Mouse (Mus musculus): Measurements from ENCODE around the gene Palm2. TPM values are rescaled to one million over a fixed set of nuclear protein-coding genes. Genes with fewer than 3 reads are reported as not detected.

Palm2 gene
- total RNA-seq, 1 experiment, result 1.8 TPM

- H3K27ac ChIP-seq (ENCODE audit: insufficient read depth, low read depth, low read length, poor library complexity, severe bottlenecking), result peak overlapping the region; percentile 82; the same call in 1 of the 2 replicates
- TF ChIP-seq ZC3H11A (IDR thresholded peaks at IDR 0.05; ENCODE audit: borderline replicate concordance, low read depth, low read length) (no peak), CHD2 (IDR thresholded peaks at IDR 0.05; ENCODE audit: low read depth, low read length) (0 out of 2 replicates have a peak, but pooled peaks have one; percentile 62), HCFC1 (IDR thresholded peaks at IDR 0.05; ENCODE audit: borderline replicate concordance, insufficient read depth, low read length) (no peak)
- in situ Hi-C loops (cut with MboI; ENCODE audit: low sequenced_read_pairs in 2 of 2, unreplicated experiment in 2 of 2), result no loop called here
- H3K36me3 ChIP-seq (ENCODE audit: control insufficient read depth, insufficient read depth, low read length, poor library complexity, severe bottlenecking), result no peaks in the 10 kb centered on the region
- H3K9me3 ChIP-seq (ENCODE audit: control insufficient read depth, insufficient read depth, low read depth, low read length), result no peaks in the 10 kb centered on the region
- peaks cover 27 to 46% of the 10 kb centered on the region in 2 experiments for H3K4me1 ChIP-seq (ENCODE audit: control insufficient read depth in 2 of 2, insufficient read depth in 2 of 2, low read length in 2 of 2, poor library complexity in 1 of 2)
- H3K9ac ChIP-seq (ENCODE audit: insufficient read depth, low read depth, low read length, poor library complexity, severe bottlenecking), result no peak overlapping the region
- no peak overlapping the region for H3K4me3 ChIP-seq (ENCODE audit: insufficient read depth in 1 of 2, low read depth in 1 of 2, low read length in 2 of 2, poor library complexity in 1 of 2, severe bottlenecking in 1 of 2)
- DNase-seq (ENCODE audit: low read depth, low spot score), result peak; percentile 96
These were observed 256.8 kb downstream of the Palm2 start for GRCm38 (mm10) chr4:57690805-57691204.

- in situ Hi-C loops (cut with MboI; ENCODE audit: low sequenced_read_pairs in 2 of 2, unreplicated experiment in 2 of 2), result no loop called here
- peak overlapping the region; percentile 66; the same call in 1 of the 2 replicates for H3K27ac ChIP-seq (ENCODE audit: insufficient read depth, low read depth, low read length, poor library complexity, severe bottlenecking)
- no peak for TF ChIP-seq ZNF384 (IDR thresholded peaks at IDR 0.05; ENCODE audit: low read depth, low read length)
- TF ChIP-seq HCFC1 (IDR thresholded peaks at IDR 0.05; ENCODE audit: borderline replicate concordance, insufficient read depth, low read length), result no peak
- no peak for TF ChIP-seq ZC3H11A (IDR thresholded peaks at IDR 0.05; ENCODE audit: borderline replicate concordance, low read depth, low read length)
- no peak for TF ChIP-seq CHD2 (IDR thresholded peaks at IDR 0.05; ENCODE audit: low read depth, low read length)
- no peak for TF ChIP-seq MAFK (IDR thresholded peaks at IDR 0.05; ENCODE audit: insufficient read depth, low read depth, low read length)
- no peak overlapping the region for H3K9ac ChIP-seq (ENCODE audit: insufficient read depth, low read depth, low read length, poor library complexity, severe bottlenecking)
- DNase-seq (ENCODE audit: low read depth, low spot score), result no peak
- H3K9me3 ChIP-seq (ENCODE audit: control insufficient read depth, insufficient read depth, low read depth, low read length), result no peaks in the 10 kb centered on the region
- H3K36me3 ChIP-seq (ENCODE audit: control insufficient read depth, insufficient read depth, low read length, poor library complexity, severe bottlenecking), result no peaks in the 10 kb centered on the region
- H3K4me3 ChIP-seq (ENCODE audit: insufficient read depth in 1 of 2, low read depth in 1 of 2, low read length in 2 of 2, poor library complexity in 1 of 2, severe bottlenecking in 1 of 2), result no peak overlapping the region
- H3K4me1 ChIP-seq (ENCODE audit: control insufficient read depth in 2 of 2, insufficient read depth in 2 of 2, low read length in 2 of 2, poor library complexity in 1 of 2), result peaks cover 10 to 32% of the 10 kb centered on the region in 2 experiments
These were observed 260.5 kb downstream of the Palm2 start for GRCm38 (mm10) chr4:57694356-57695136.

GRCm38 (mm10) chr4:57696955-57697354 is 262.9 kb downstream of the Palm2 start:
- H3K4me3 ChIP-seq (ENCODE audit: insufficient read depth in 1 of 2, low read depth in 1 of 2, low read length in 2 of 2, poor library complexity in 1 of 2, severe bottlenecking in 1 of 2), result no peak overlapping the region
- peaks cover 3 to 19% of the 10 kb centered on the region in 2 experiments; a peak in 3 of 4 replicates for H3K4me1 ChIP-seq (ENCODE audit: control insufficient read depth in 2 of 2, insufficient read depth in 2 of 2, low read length in 2 of 2, poor library complexity in 1 of 2)
- in situ Hi-C loops (cut with MboI; ENCODE audit: low sequenced_read_pairs in 2 of 2, unreplicated experiment in 2 of 2), result no loop called here
- H3K9me3 ChIP-seq (ENCODE audit: control insufficient read depth, insufficient read depth, low read depth, low read length), result no peaks in the 10 kb centered on the region
- H3K36me3 ChIP-seq (ENCODE audit: control insufficient read depth, insufficient read depth, low read length, poor library complexity, severe bottlenecking), result no peaks in the 10 kb centered on the region
- no peak for DNase-seq (ENCODE audit: low read depth, low spot score)
- TF ChIP-seq HCFC1 (IDR thresholded peaks at IDR 0.05; ENCODE audit: borderline replicate concordance, insufficient read depth, low read length) (no peak), MAFK (IDR thresholded peaks at IDR 0.05; ENCODE audit: insufficient read depth, low read depth, low read length) (no peak), ZC3H11A (IDR thresholded peaks at IDR 0.05; ENCODE audit: borderline replicate concordance, low read depth, low read length) (no peak), CHD2 (IDR thresholded peaks at IDR 0.05; ENCODE audit: low read depth, low read length) (no peak), ZNF384 (IDR thresholded peaks at IDR 0.05; ENCODE audit: low read depth, low read length) (no peak)
- H3K27ac ChIP-seq (ENCODE audit: insufficient read depth, low read depth, low read length, poor library complexity, severe bottlenecking), result no peak overlapping the region
- no peak overlapping the region for H3K9ac ChIP-seq (ENCODE audit: insufficient read depth, low read depth, low read length, poor library complexity, severe bottlenecking)

- Histone ChIP-seq H3K4me3 (ENCODE audit: insufficient read depth in 1 of 2, low read depth in 1 of 2, low read length in 2 of 2, poor library complexity in 1 of 2, severe bottlenecking in 1 of 2) (no peak overlapping the region), H3K9me3 (ENCODE audit: control insufficient read depth, insufficient read depth, low read depth, low read length) (no peaks in the 10 kb centered on the region), H3K9ac (ENCODE audit: insufficient read depth, low read depth, low read length, poor library complexity, severe bottlenecking) (no peak overlapping the region), H3K27ac (ENCODE audit: insufficient read depth, low read depth, low read length, poor library complexity, severe bottlenecking) (no peak overlapping the region), H3K36me3 (ENCODE audit: control insufficient read depth, insufficient read depth, low read length, poor library complexity, severe bottlenecking) (no peaks in the 10 kb centered on the region), H3K4me1 (ENCODE audit: control insufficient read depth in 2 of 2, insufficient read depth in 2 of 2, low read length in 2 of 2, poor library complexity in 1 of 2) (peaks cover 3 to 17% of the 10 kb centered on the region in 2 experiments; a peak in 3 of 4 replicates)
- in situ Hi-C loops (cut with MboI; ENCODE audit: low sequenced_read_pairs in 2 of 2, unreplicated experiment in 2 of 2), result no loop called here
- TF ChIP-seq CHD2 (IDR thresholded peaks at IDR 0.05; ENCODE audit: low read depth, low read length) (no peak), ZC3H11A (IDR thresholded peaks at IDR 0.05; ENCODE audit: borderline replicate concordance, low read depth, low read length) (no peak)
- no peak for DNase-seq (ENCODE audit: low read depth, low spot score)
These were observed 264.0 kb downstream of the Palm2 start for GRCm38 (mm10) chr4:57697918-57698611.
